ENCODE assay signal across 22 mouse cellular contexts in genomic region chr5:54005111-54005864, GRCm38 (mm10). TPM values are rescaled to one million over a fixed set of nuclear protein-coding genes. Genes with fewer than 3 reads are reported as not detected.
A peak's percentile ranks its signal among the peaks of the same experiment; 100 is the strongest.
DNase-seq lines count a peak whose midpoint lies in the region; ATAC-seq lines count a peak whose summit lies in the region.
"Had no signal": no experiment of that assay in that cellular context is flagged by ENCODE, and none has a peak within 500 bp of the region (broad histone marks: within the 10 kb centered on the region; RNA-seq: fewer than 3 reads in every experiment).

No protein-coding gene starts in this region.

- H3K4me2 ChIP-seq in midbrain, embryonic 11.5 days, result no peak overlapping the region
- H3K4me2 ChIP-seq in midbrain, embryonic 13.5 days (replicated peaks), result no peak overlapping the region
- H3K4me2 ChIP-seq: hindbrain, embryonic 13.5 days; liver, embryonic 13.5 days; lung, embryonic 15.5 days; stomach, embryonic 15.5 days had no signal

- no peak overlapping the region for H3K27ac ChIP-seq in midbrain, embryonic 11.5 days (ENCODE audit: low read depth, low read length)
- H3K27ac ChIP-seq in midbrain, embryonic 13.5 days, result no peak overlapping the region
- H3K27ac ChIP-seq: hindbrain, embryonic 13.5 days; liver, embryonic 13.5 days; lung, embryonic 15.5 days; midbrain, embryonic 10.5 days; stomach, embryonic 15.5 days had no signal

- H3K9me3 ChIP-seq in midbrain, embryonic 11.5 days (ENCODE audit: control insufficient read depth, low read length), result no peaks in the 10 kb centered on the region
- H3K9me3 ChIP-seq in midbrain, embryonic 13.5 days, result no peaks in the 10 kb centered on the region
- H3K9me3 ChIP-seq: hindbrain, embryonic 13.5 days; liver, embryonic 13.5 days; lung, embryonic 15.5 days; midbrain, embryonic 10.5 days; stomach, embryonic 15.5 days had no signal

- no peak overlapping the region for H3K4me3 ChIP-seq in midbrain, embryonic 11.5 days (ENCODE audit: low read depth, low read length)
- no peak overlapping the region for H3K4me3 ChIP-seq in midbrain, embryonic 13.5 days (replicated peaks)
- H3K4me3 ChIP-seq: hindbrain, embryonic 13.5 days; liver, embryonic 13.5 days; lung, embryonic 15.5 days; midbrain, embryonic 10.5 days; stomach, embryonic 15.5 days had no signal

- WGBS in midbrain, embryonic 11.5 days, result 79% methylated on average over 2 of the region's 2 CpGs
- 81% methylated on average over 2 of the region's 2 CpGs for WGBS in midbrain, embryonic 13.5 days

- H3K9ac ChIP-seq in midbrain, embryonic 11.5 days (ENCODE audit: low read length), result no peak overlapping the region
- H3K9ac ChIP-seq in midbrain, embryonic 13.5 days (replicated peaks), result no peak overlapping the region
- H3K9ac ChIP-seq: hindbrain, embryonic 13.5 days; liver, embryonic 13.5 days; lung, embryonic 15.5 days; stomach, embryonic 15.5 days had no signal

- peaks cover 11% of the 10 kb centered on the region for H3K4me1 ChIP-seq in midbrain, embryonic 11.5 days (ENCODE audit: control insufficient read depth, insufficient read depth, low read length)
- H3K4me1 ChIP-seq in midbrain, embryonic 13.5 days (replicated peaks), result peaks cover 21% of the 10 kb centered on the region

- H3K27me3 ChIP-seq in midbrain, embryonic 11.5 days (ENCODE audit: control insufficient read depth, insufficient read depth, low read length), result no peaks in the 10 kb centered on the region
- H3K27me3 ChIP-seq in midbrain, embryonic 13.5 days, result no peaks in the 10 kb centered on the region
- H3K27me3 ChIP-seq: hindbrain, embryonic 13.5 days; liver, embryonic 13.5 days; lung, embryonic 15.5 days; stomach, embryonic 15.5 days had no signal

- DNase-seq in kidney, adult 8-10 months, result peak; percentile 31 to 34
- DNase-seq in kidney, adult 11 months, result no peak
- DNase-seq in midbrain, embryonic 11.5 days (ENCODE audit: low spot score, missing footprints), result peak; percentile 80
- DNase-seq in adrenal gland, adult 8-10 months, result no peak
- no peak for DNase-seq in thymus, postnatal 36 days
- DNase-seq: adrenal gland, postnatal 14 days; cerebellum, adult 11-12 months; cerebellum, postnatal 36 days; heart, adult 11 months; heart, postnatal 14 days; left cerebral cortex, postnatal 4 days; liver, embryonic 13.5 days; thymus, postnatal 14 days had no signal

- no peaks in the 10 kb centered on the region for H3K36me3 ChIP-seq in midbrain, embryonic 11.5 days (ENCODE audit: control insufficient read depth, insufficient read depth, low read length)
- no peaks in the 10 kb centered on the region for H3K36me3 ChIP-seq in midbrain, embryonic 13.5 days
- H3K36me3 ChIP-seq: hindbrain, embryonic 13.5 days; liver, embryonic 13.5 days; lung, embryonic 15.5 days; midbrain, embryonic 10.5 days; stomach, embryonic 15.5 days had no signal

- no peak for ATAC-seq in midbrain, embryonic 11.5 days (ENCODE audit: low FRiP score)
- ATAC-seq in midbrain, embryonic 13.5 days, result no peak
- ATAC-seq in activated CD4-positive, CD25-positive, alpha-beta regulatory T cell, adult 4 months, result peak; percentile 57
- ATAC-seq in monocyte, adult 5-6 weeks (replicated peaks; ENCODE audit: insufficient number of reproducible peaks, low FRiP score, low TSS enrichment, poor library complexity, severe bottlenecking), result 0 out of 2 replicates have a peak, but pooled peaks have one; percentile 23
- ATAC-seq: forebrain, embryonic 16.5 days; intestine, postnatal 0 days had no signal

RNA-seq across cellular contexts. Expression of gene Stim2, which starts 7.0 kb away (rescaled TPM):
- 23.1 and 24.0 TPM in 2 replicates for polyA plus RNA-seq in midbrain, embryonic 11.5 days (2014; fragmentation: Nextera tagmentation; extraction: Ambion mirVana)
- polyA plus RNA-seq in midbrain, embryonic 13.5 days (2015; fragmentation: Nextera tagmentation; extraction: Ambion mirVana), result 17.8 and 20.3 TPM in 2 replicates
- 10 to 100 TPM; 19.4 to 19.7 TPM for polyA plus RNA-seq in activated CD4-positive, CD25-positive, alpha-beta regulatory T cell, adult 4 months (2017; shearing (Covaris generic))
- 49.7 to 63.6 TPM (median 59.8 TPM) in 3 replicates for total RNA-seq in monocyte, adult 5-6 weeks (2017)
- 10 to 100 TPM; 19.3 to 39.5 (median 34.2) TPM for total RNA-seq in adrenal gland, adult 8-10 months (2022)

Comparison
In these comparisons a context has a peak if more than half of its experiments do, and no peak if none do; other contexts are left out.
1. DNase-seq: peak in kidney, adult 8-10 months (2 of 2) and midbrain, embryonic 11.5 days (single experiment); none in kidney, adult 11 months (single experiment), adrenal gland, adult 8-10 months (single experiment) and thymus, postnatal 36 days (0 of 2).
2. ATAC-seq: peak in activated CD4-positive, CD25-positive, alpha-beta regulatory T cell, adult 4 months (single experiment) and monocyte, adult 5-6 weeks (single experiment); none in midbrain, embryonic 11.5 days (single experiment) and midbrain, embryonic 13.5 days (single experiment).